Mouse (Mus musculus) embryonic facial prominence, embryonic 15.5 days (tissue): ENCODE data around the gene Rnf8. TPM values are rescaled to one million over a fixed set of nuclear protein-coding genes. Genes with fewer than 3 reads are reported as not detected.
"Not testable (repeated sequence)": the region's sequence is repeated elsewhere in the genome, so short reads cannot be mapped to it uniquely, and the experiment has no call there.

ENCODE experiments used
- ATAC-seq: fragments of 200-750 bp; cut with Nextera tagmentation; 2 replicates; pipeline ENCODE4 v1.8.0; 2017; ENCODE audit warnings: low read depth, moderate TSS enrichment; ENCODE audit not compliant: insufficient number of reproducible peaks, low FRiP score, low TSS enrichment
- H3K27ac ChIP-seq: fragments of 300-500 bp; sonication (generic); replicated peaks from 2 replicates; pipeline ENCODE4 v1.5.1; 2015; ENCODE audit warnings: mild to moderate bottlenecking, inconsistent platforms
- H3K27me3 ChIP-seq: fragments of 300-500 bp; sonication (generic); 2 replicates; pipeline ENCODE4 v1.6.1; 2015; ENCODE audit warnings: inconsistent platforms
- H3K36me3 ChIP-seq: fragments of 300-500 bp; sonication (generic); 2 replicates; pipeline ENCODE4 v1.6.1; 2015; ENCODE audit warnings: mild to moderate bottlenecking, inconsistent platforms
- H3K4me1 ChIP-seq: fragments of 300-500 bp; sonication (generic); 2 replicates; pipeline ENCODE4 v1.6.1; 2015; ENCODE audit warnings: inconsistent platforms
- H3K4me2 ChIP-seq: fragments of 300-500 bp; sonication (generic); replicated peaks from 2 replicates; pipeline ENCODE4 v1.6.1; 2015; ENCODE audit warnings: mild to moderate bottlenecking, inconsistent platforms
- H3K4me3 ChIP-seq: fragments of 300-500 bp; sonication (generic); replicated peaks from 2 replicates; pipeline ENCODE4 v1.5.1; 2015; ENCODE audit warnings: mild to moderate bottlenecking, inconsistent platforms
- H3K9ac ChIP-seq: fragments of 300-500 bp; sonication (generic); 2 replicates; pipeline ENCODE4 v1.6.1; 2015; ENCODE audit warnings: inconsistent platforms
- H3K9me3 ChIP-seq: fragments of 300-500 bp; sonication (generic); replicated peaks from 2 replicates; pipeline ENCODE4 v1.6.1; 2016; ENCODE audit warnings: inconsistent platforms
- WGBS: fragments of 180-500 bp; shearing (Covaris S2); methylation state at CpG from one replicate; pipeline ENCODE4 v1.1.7; 2015; 5-methylcytosine and 5-hydroxymethylcytosine counted together
- polyA plus RNA-seq: library from polyadenylated mRNA; unstranded; fragments of >200 nt; fragmentation: Nextera tagmentation; extraction: Ambion mirVana; gene quantifications from 2 replicates; pipeline ENCODE4 v1.2.1, GENCODE M21; 2015

Rnf8 gene
- polyA plus RNA-seq, 1 experiment from 2014 or later: 84.7 TPM

- Histone ChIP-seq H3K27ac (no peak overlapping the region), H3K9ac (no peak overlapping the region), H3K4me3 (no peak overlapping the region), H3K9me3 (no peaks in the 10 kb centered on the region), H3K27me3 (no peaks in the 10 kb centered on the region), H3K36me3 (peaks cover 65% of the 10 kb centered on the region), H3K4me1 (no peaks in the 10 kb centered on the region), H3K4me2 (no peak overlapping the region)
- WGBS: 86% methylated on average over 15 of the region's 15 CpGs
- no peak for ATAC-seq
Measured at GRCm38 (mm10) chr17:29595891-29596770, 18.5 kb upstream of the Rnf8 start.

- H3K4me2 ChIP-seq: no peak overlapping the region
- H3K27ac ChIP-seq: no peak overlapping the region
- no peaks in the 10 kb centered on the region for H3K9me3 ChIP-seq
- no peak for ATAC-seq
- peaks cover 66% of the 10 kb centered on the region for H3K36me3 ChIP-seq
- no peak overlapping the region for H3K4me3 ChIP-seq
- WGBS: 90% methylated on average over 13 of the region's 13 CpGs
- H3K9ac ChIP-seq: no peak overlapping the region
- H3K4me1 ChIP-seq: no peaks in the 10 kb centered on the region
- H3K27me3 ChIP-seq: no peaks in the 10 kb centered on the region
Measured at GRCm38 (mm10) chr17:29596771-29597132, 17.8 kb upstream of the Rnf8 start.

- H3K36me3 ChIP-seq: peaks cover 76% of the 10 kb centered on the region
- H3K27me3 ChIP-seq: no peaks in the 10 kb centered on the region
- no peak overlapping the region for H3K4me3 ChIP-seq
- ATAC-seq: no peak
- H3K4me2 ChIP-seq: no peak overlapping the region
- H3K9me3 ChIP-seq: no peaks in the 10 kb centered on the region
- H3K27ac ChIP-seq: no peak overlapping the region
- no peaks in the 10 kb centered on the region; the same call in 1 of the 2 replicates for H3K4me1 ChIP-seq
- no peak overlapping the region for H3K9ac ChIP-seq
- 89% methylated on average over 14 of the region's 14 CpGs for WGBS
Measured at GRCm38 (mm10) chr17:29599051-29599450, 15.5 kb upstream of the Rnf8 start.

GRCm38 (mm10) chr17:29599537-29599936, 15.1 kb upstream of the Rnf8 start:
- no peak for ATAC-seq
- no peaks in the 10 kb centered on the region for H3K9me3 ChIP-seq

GRCm38 (mm10) chr17:29601391-29601790, 13.2 kb upstream of the Rnf8 start:
- 76% methylated on average over 4 of the region's 4 CpGs for WGBS

More at GRCm38 (mm10) chr17:29599537-29599936, 15.1 kb upstream of the Rnf8 start:
- H3K4me2 ChIP-seq: no peak overlapping the region
- H3K27ac ChIP-seq: no peak overlapping the region
- no peaks in the 10 kb centered on the region; the same call in 1 of the 2 replicates for H3K4me1 ChIP-seq
- no peak overlapping the region for H3K9ac ChIP-seq
- H3K4me3 ChIP-seq: no peak overlapping the region
- peaks cover 72% of the 10 kb centered on the region for H3K36me3 ChIP-seq
- H3K27me3 ChIP-seq: no peaks in the 10 kb centered on the region
- 85% methylated on average over 8 of the region's 8 CpGs for WGBS

GRCm38 (mm10) chr17:29603283-29603682, 11.3 kb upstream of the Rnf8 start:
- no peak for ATAC-seq
- H3K9ac ChIP-seq: no peak overlapping the region
- no peak overlapping the region for H3K27ac ChIP-seq
- H3K4me1 ChIP-seq: no peaks in the 10 kb centered on the region; the same call in 1 of the 2 replicates
- 22% methylated on average over 6 of the region's 6 CpGs for WGBS
- H3K9me3 ChIP-seq: no peaks in the 10 kb centered on the region
- H3K4me2 ChIP-seq: no peak overlapping the region
- H3K27me3 ChIP-seq: no peaks in the 10 kb centered on the region
- peaks cover 48% of the 10 kb centered on the region for H3K36me3 ChIP-seq
- H3K4me3 ChIP-seq: no peak overlapping the region

More at GRCm38 (mm10) chr17:29601391-29601790, 13.2 kb upstream of the Rnf8 start:
- no peak overlapping the region for H3K27ac ChIP-seq
- H3K4me3 ChIP-seq: no peak overlapping the region
- H3K36me3 ChIP-seq: peaks cover 66% of the 10 kb centered on the region
- H3K9me3 ChIP-seq: no peaks in the 10 kb centered on the region
- no peaks in the 10 kb centered on the region for H3K27me3 ChIP-seq
- no peaks in the 10 kb centered on the region; the same call in 1 of the 2 replicates for H3K4me1 ChIP-seq
- no peak overlapping the region for H3K9ac ChIP-seq
- no peak overlapping the region for H3K4me2 ChIP-seq
- ATAC-seq: no peak

- H3K9ac ChIP-seq, H3K36me3 ChIP-seq, H3K27ac ChIP-seq, H3K4me3 ChIP-seq, H3K27me3 ChIP-seq, H3K4me2 ChIP-seq, H3K9me3 ChIP-seq, ATAC-seq: not testable (repeated sequence)
- WGBS: 82% methylated on average over 5 of the region's 5 CpGs
- peaks cover 32% of the 10 kb centered on the region for H3K4me1 ChIP-seq
Measured at GRCm38 (mm10) chr17:29613453-29613852, 1.1 kb upstream of the Rnf8 start.

GRCm38 (mm10) chr17:29615024-29615551, 498 bp downstream of the Rnf8 start:
- ATAC-seq: peak; percentile 66

GRCm38 (mm10) chr17:29615616-29616015, 1.0 kb downstream of the Rnf8 start:
- no peak for ATAC-seq
- H3K4me3 ChIP-seq: peak overlapping the region; percentile 92
- H3K27ac ChIP-seq: peak overlapping the region; percentile 94
- peaks cover 32% of the 10 kb centered on the region for H3K4me1 ChIP-seq
- 9% methylated on average over 4 of the region's 4 CpGs for WGBS
- peak overlapping the region; percentile 99 for H3K9ac ChIP-seq
- H3K36me3 ChIP-seq: peaks cover 21% of the 10 kb centered on the region
- no peaks in the 10 kb centered on the region for H3K27me3 ChIP-seq
- no peaks in the 10 kb centered on the region for H3K9me3 ChIP-seq
- peak overlapping the region; percentile 69 for H3K4me2 ChIP-seq

More at GRCm38 (mm10) chr17:29615024-29615551, 498 bp downstream of the Rnf8 start:
- peaks cover 32% of the 10 kb centered on the region for H3K4me1 ChIP-seq
- WGBS: under 1% methylated on average over 43 of the region's 43 CpGs
- H3K4me2 ChIP-seq: peak overlapping the region; percentile 69
- H3K4me3 ChIP-seq: peak overlapping the region; percentile 92
- H3K27ac ChIP-seq: peak overlapping the region; percentile 94
- H3K27me3 ChIP-seq: no peaks in the 10 kb centered on the region
- H3K36me3 ChIP-seq: peaks cover 18% of the 10 kb centered on the region
- H3K9ac ChIP-seq: peak overlapping the region; percentile 99
- H3K9me3 ChIP-seq: no peaks in the 10 kb centered on the region

GRCm38 (mm10) chr17:29619231-29619630, 4.6 kb downstream of the Rnf8 start:
- 78% methylated on average over 3 of the region's 3 CpGs for WGBS
- H3K36me3 ChIP-seq: peaks cover 51% of the 10 kb centered on the region

GRCm38 (mm10) chr17:29623488-29623887, 8.9 kb downstream of the Rnf8 start:
- Histone ChIP-seq H3K36me3 (peaks cover 84% of the 10 kb centered on the region), H3K4me3 (no peak overlapping the region), H3K27ac (no peak overlapping the region), H3K4me1 (no peaks in the 10 kb centered on the region), H3K9ac (no peak overlapping the region), H3K9me3 (no peaks in the 10 kb centered on the region), H3K4me2 (no peak overlapping the region), H3K27me3 (no peaks in the 10 kb centered on the region)
- no peak for ATAC-seq
- WGBS: 93% methylated on average over 8 of the region's 8 CpGs

More at GRCm38 (mm10) chr17:29619231-29619630, 4.6 kb downstream of the Rnf8 start:
- H3K4me3 ChIP-seq: no peak overlapping the region
- H3K27me3 ChIP-seq: no peaks in the 10 kb centered on the region
- H3K4me2 ChIP-seq: no peak overlapping the region
- ATAC-seq: no peak
- no peak overlapping the region for H3K9ac ChIP-seq
- H3K27ac ChIP-seq: no peak overlapping the region
- peaks cover 28% of the 10 kb centered on the region for H3K4me1 ChIP-seq
- no peaks in the 10 kb centered on the region for H3K9me3 ChIP-seq
